Mouse (Mus musculus) ES-E14 (cell line): ENCODE measurements around the gene Olfr1037. TPM values are rescaled to one million over a fixed set of nuclear protein-coding genes. Genes with fewer than 3 reads are reported as not detected.
"Not testable (repeated sequence)": the region's sequence is repeated elsewhere in the genome, so short reads cannot be mapped to it uniquely, and the experiment has no call there.

Experiments
- DNase-seq: peaks from one replicate; pipeline ENCODE4 v3.0.0-alpha.2; 2013; ENCODE audit warnings: low read depth, low spot score
- H3K27ac ChIP-seq: 2 replicates; pipeline ENCODE4 v1.5.1; 2012; ENCODE audit warnings: low read depth, mild to moderate bottlenecking, low read length, moderate library complexity, mixed read lengths; ENCODE audit not compliant: poor library complexity, insufficient read depth, severe bottlenecking
- H3K36me3 ChIP-seq: 2 replicates; pipeline ENCODE4 v1.6.1; 2012; ENCODE audit warnings: mild to moderate bottlenecking, low read length, moderate library complexity, mixed read lengths; ENCODE audit not compliant: control insufficient read depth, poor library complexity, insufficient read depth, severe bottlenecking
- H3K4me1 ChIP-seq, 2 experiments: fragments of 150-350 bp in 1 of 2; sonication (generic) in 1 of 2; 2 replicates each; pipeline ENCODE4 v1.6.1; 2012; ENCODE audit warnings: low read length in 2 of 2, mild to moderate bottlenecking in 1 of 2, mixed read lengths in 1 of 2; ENCODE audit not compliant: control insufficient read depth in 2 of 2, insufficient read depth in 2 of 2, poor library complexity in 1 of 2
- H3K4me3 ChIP-seq, 2 experiments: fragments of 150-350 bp in 1 of 2; sonication (generic) in 1 of 2; 2 replicates each; pipeline ENCODE4 v1.5.1; 2012; ENCODE audit warnings: low read length in 2 of 2, low read depth in 1 of 2, mild to moderate bottlenecking in 1 of 2, mixed read lengths in 1 of 2; ENCODE audit not compliant: insufficient read depth in 1 of 2, poor library complexity in 1 of 2, severe bottlenecking in 1 of 2
- H3K9ac ChIP-seq: 2 replicates; pipeline ENCODE4 v1.6.1; 2012; ENCODE audit warnings: low read depth, mild to moderate bottlenecking, low read length, mixed read lengths; ENCODE audit not compliant: poor library complexity, insufficient read depth, severe bottlenecking
- H3K9me3 ChIP-seq: fragments of 150-350 bp; sonication (generic); 2 replicates; pipeline ENCODE4 v1.6.1; 2012; ENCODE audit warnings: low read depth, mild to moderate bottlenecking, low read length; ENCODE audit not compliant: control insufficient read depth, insufficient read depth
- CHD2 ChIP-seq: IDR thresholded peaks from 2 replicates; pipeline ENCODE4 v1.6.1; 2014; ENCODE audit warnings: mild to moderate bottlenecking, low read depth, low read length, inconsistent platforms
- HCFC1 ChIP-seq: IDR thresholded peaks from 2 replicates; pipeline ENCODE4 v1.6.1; 2012; ENCODE audit warnings: low read length, inconsistent platforms, borderline replicate concordance; ENCODE audit not compliant: insufficient read depth
- MAFK ChIP-seq: IDR thresholded peaks from 2 replicates; pipeline ENCODE4 v1.6.1; 2014; ENCODE audit warnings: mild to moderate bottlenecking, low read depth, low read length, inconsistent platforms; ENCODE audit not compliant: insufficient read depth
- ZC3H11A ChIP-seq: IDR thresholded peaks from 2 replicates; pipeline ENCODE4 v1.6.1; 2012; ENCODE audit warnings: low read depth, mild to moderate bottlenecking, inconsistent platforms, low read length, borderline replicate concordance
- ZNF384 ChIP-seq: IDR thresholded peaks from 2 replicates; pipeline ENCODE4 v1.6.1; 2012; ENCODE audit warnings: low read depth, low read length, inconsistent platforms
- in situ Hi-C, 2 experiments: fragments of 600-800 bp; cut with MboI; formaldehyde crosslinking; loops; one replicate each; pipeline ENCODE4 v1.15.1; 2025; ENCODE audit warnings: low sequenced_read_pairs in 2 of 2, inconsistent platforms in 1 of 2; ENCODE audit not compliant: unreplicated experiment in 2 of 2
- total RNA-seq: library from RNA; depleted of rRNA; stranded (reverse); fragments of 300-350 nt; gene quantifications from 2 replicates; pipeline ENCODE4 v1.2.3, GENCODE M21; 2012; rRNA removed

The Olfr1037 gene
- total RNA-seq = not detected in 2 replicates

- TF ChIP-seq ZC3H11A (no peak), MAFK (no peak), HCFC1 (no peak)
- DNase-seq = no peak
- Histone ChIP-seq H3K36me3 (no peaks in the 10 kb centered on the region), H3K4me3 (no peak within 1 kb of the TSS), H3K4me1 (no peaks in the 10 kb centered on the region), H3K9me3 (no peaks in the 10 kb centered on the region), H3K9ac (no peak within 1 kb of the TSS), H3K27ac (no peak within 1 kb of the TSS)
- in situ Hi-C loops = no loop called here
Measured at GRCm38 (mm10) chr2:86087285-86087684, at the start of gene Olfr1037. Gene Olfr1037, minus strand, starts transcription at chr2:86087385.

- no peak for TF ChIP-seq ZNF384
- TF ChIP-seq MAFK = no peak
- TF ChIP-seq ZC3H11A = no peak
- no peak for TF ChIP-seq CHD2
- no peak for TF ChIP-seq HCFC1
- Histone ChIP-seq H3K9me3 (no peaks in the 10 kb centered on the region), H3K9ac (no peak within 1 kb of the TSS), H3K4me1 (no peaks in the 10 kb centered on the region), H3K27ac (no peak within 1 kb of the TSS), H3K4me3 (no peak within 1 kb of the TSS), H3K36me3 (no peaks in the 10 kb centered on the region)
- in situ Hi-C loops = no loop called here
- DNase-seq = no peak
Measured at GRCm38 (mm10) chr2:86135828-86136227, 48.6 kb upstream of the Olfr1037 start, which contains the start of gene Olfr1039. Gene Olfr1039, minus strand, starts transcription at chr2:86135928.

GRCm38 (mm10) chr2:86080478-86080877 lies 6.7 kb downstream of the Olfr1037 start:
- H3K4me1 ChIP-seq, H3K4me3 ChIP-seq, DNase-seq, H3K27ac ChIP-seq, H3K36me3 ChIP-seq, H3K9me3 ChIP-seq, in situ Hi-C loops, H3K9ac ChIP-seq: not testable (repeated sequence)

GRCm38 (mm10) chr2:86073692-86074091 lies 13.5 kb downstream of the Olfr1037 start, which contains the start of gene Olfr1036:
Gene Olfr1036, plus strand, starts transcription at chr2:86073992.
- in situ Hi-C loops, H3K9ac ChIP-seq, H3K36me3 ChIP-seq, DNase-seq, H3K4me1 ChIP-seq, H3K27ac ChIP-seq, H3K4me3 ChIP-seq, H3K9me3 ChIP-seq: not testable (repeated sequence)

GRCm38 (mm10) chr2:86070189-86070588 lies 17.0 kb downstream of the Olfr1037 start:
- no peak for TF ChIP-seq ZNF384
- Histone ChIP-seq H3K4me1 (no peaks in the 10 kb centered on the region), H3K36me3 (no peaks in the 10 kb centered on the region), H3K27ac (no peak overlapping the region), H3K9ac (no peak overlapping the region), H3K4me3 (no peak overlapping the region), H3K9me3 (0 out of 2 replicates have a peak, but pooled peaks cover 3% of the 10 kb centered on the region)
- no peak for DNase-seq
- in situ Hi-C loops = no loop called here

GRCm38 (mm10) chr2:86063766-86064165 lies 23.4 kb downstream of the Olfr1037 start:
- H3K9me3 ChIP-seq, H3K4me3 ChIP-seq, in situ Hi-C loops, H3K27ac ChIP-seq, H3K36me3 ChIP-seq, DNase-seq, H3K9ac ChIP-seq, H3K4me1 ChIP-seq: not testable (repeated sequence)

- DNase-seq = peak; percentile 55
- H3K36me3 ChIP-seq, H3K9ac ChIP-seq, in situ Hi-C loops, H3K9me3 ChIP-seq, H3K27ac ChIP-seq, H3K4me3 ChIP-seq, H3K4me1 ChIP-seq: not testable (repeated sequence)
Measured at GRCm38 (mm10) chr2:86050777-86051176, 36.4 kb downstream of the Olfr1037 start.
